Mouse (Mus musculus) cerebral cortex, adult 2 months (tissue): ENCODE results near the gene Tnfaip1.

ENCODE experiments used
- WGBS: fragments of 180-500 bp; shearing (Covaris S2); methylation state at CpG from one replicate; pipeline ENCODE4 v1.1.7; 2018; 5-methylcytosine and 5-hydroxymethylcytosine counted together

The Tnfaip1 gene

GRCm38 (mm10) chr11:78540358-78540757 is 4.2 kb upstream of the Tnfaip1 start:
- WGBS, result 83% methylated on average over 3 of the region's 3 CpGs

DNA sequence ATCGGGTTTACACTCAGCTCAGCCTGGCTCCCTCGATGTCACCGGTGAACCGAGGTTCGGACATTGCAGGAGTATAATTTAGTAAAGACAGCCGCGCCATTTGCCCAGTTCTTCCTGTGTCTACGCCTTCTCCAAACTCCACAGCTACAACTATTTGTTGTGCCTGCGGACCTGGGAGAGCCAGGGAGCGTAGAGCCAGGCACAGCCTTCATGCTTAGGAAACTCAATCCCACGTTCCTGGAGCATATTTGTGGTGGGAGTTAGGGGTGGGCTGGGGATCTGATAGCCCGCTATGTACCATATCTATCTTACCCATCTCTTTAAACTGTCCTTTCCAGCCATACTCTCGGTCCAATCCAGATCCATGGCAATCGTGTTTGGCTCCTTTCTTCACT is 555 bp upstream of the Tnfaip1 start:
- 1% methylated on average over 14 of the region's 14 CpGs for WGBS

DNA sequence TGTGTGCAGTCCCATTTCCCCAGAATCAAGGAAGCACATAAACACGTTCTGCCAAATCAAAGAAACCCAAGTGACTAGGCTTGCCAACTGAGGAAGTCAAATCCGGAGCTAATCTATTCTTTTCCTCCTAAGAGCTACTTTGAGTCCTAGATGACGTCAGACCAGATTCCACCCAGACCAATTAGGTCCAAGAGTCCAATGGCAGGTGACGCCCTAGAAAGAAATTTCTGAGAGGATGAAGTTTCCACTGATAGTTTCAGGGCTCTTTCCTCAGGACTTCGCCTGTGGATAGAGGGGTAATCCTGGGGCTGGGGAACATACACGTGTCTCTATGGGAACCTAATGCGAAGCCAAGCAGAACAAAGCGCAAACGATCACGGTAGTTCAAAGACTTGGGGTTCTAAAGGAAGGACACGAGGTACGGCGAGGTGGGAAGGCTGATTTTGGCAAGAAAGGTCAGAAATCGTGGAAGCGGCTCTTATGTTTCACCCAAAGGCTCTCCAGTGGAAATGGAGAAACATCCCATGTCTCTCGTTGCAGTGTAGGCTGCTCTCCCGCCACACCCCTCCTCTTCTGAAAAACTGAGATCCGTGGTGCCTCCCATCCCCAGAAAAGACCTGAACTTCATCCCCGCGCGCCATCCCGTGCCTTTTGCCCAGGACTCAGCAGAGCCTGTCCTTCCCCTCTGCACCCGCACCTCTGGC is 604 bp downstream of the Tnfaip1 start:
- under 1% methylated on average over 23 of the region's 23 CpGs for WGBS

DNA sequence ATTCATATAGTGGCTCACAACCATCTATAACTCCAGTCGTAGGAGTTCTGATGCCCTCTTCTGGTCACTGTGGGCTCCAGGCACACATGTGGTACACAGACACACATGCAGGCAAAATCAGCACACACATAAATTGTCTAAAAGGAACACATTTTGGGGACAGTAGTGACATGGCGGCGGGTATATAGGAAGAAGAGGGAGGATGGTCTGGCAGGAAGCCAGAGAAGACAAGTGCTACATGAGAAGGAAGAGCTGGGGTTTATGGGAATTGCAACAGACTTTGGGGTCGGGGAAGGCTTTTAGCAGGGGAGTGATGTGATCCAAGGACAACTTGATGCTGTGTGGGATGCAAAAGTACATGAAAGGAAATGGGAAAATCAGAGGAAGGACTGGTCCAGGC is 1.6 kb downstream of the Tnfaip1 start:
- 70% methylated on average over 4 of the region's 4 CpGs for WGBS

- WGBS, result 83% methylated on average over 10 of the region's 10 CpGs
These were observed 4.6 kb downstream of the Tnfaip1 start for GRCm38 (mm10) chr11:78531515-78531914.

DNA sequence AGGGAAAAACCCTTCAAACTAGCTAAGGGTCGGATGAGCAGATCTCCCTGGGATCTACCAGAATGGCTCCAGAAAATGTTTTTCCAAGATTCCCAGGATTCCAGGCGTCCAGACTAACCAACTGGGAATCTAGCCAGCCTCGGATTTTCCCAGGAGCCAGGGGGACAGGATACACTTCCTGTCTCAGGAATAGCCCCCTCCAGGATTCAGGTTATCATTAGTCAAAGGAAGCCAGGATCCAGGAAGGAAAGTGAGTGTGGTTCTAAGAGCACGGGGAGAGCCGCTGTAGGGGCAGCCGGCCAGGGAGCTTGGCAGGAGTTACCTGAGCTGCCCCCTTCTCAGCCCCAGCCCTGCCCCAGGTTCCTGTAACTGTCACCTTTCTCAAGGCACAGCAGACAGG is 5.1 kb downstream of the Tnfaip1 start:
- WGBS, result 63% methylated on average over 6 of the region's 6 CpGs

DNA sequence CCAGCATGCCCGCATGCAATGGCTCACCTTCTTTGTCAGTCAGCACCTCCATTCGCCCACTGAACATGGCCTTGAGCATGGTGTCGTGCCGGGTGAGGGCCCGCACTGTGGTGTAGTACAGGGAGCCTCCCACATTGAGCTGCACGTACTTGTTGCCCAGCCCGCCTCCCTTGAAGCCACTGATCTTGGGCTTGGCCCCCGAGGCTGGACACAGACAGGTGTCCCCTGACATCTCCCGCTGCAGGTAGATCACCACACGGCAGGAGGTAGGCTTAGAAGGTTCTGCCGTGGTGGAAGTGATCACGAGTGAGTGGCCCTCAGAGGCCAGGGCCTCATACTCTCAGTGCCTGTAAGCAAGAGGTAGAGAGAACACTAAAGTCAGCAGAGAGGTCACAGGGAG is 6.1 kb downstream of the Tnfaip1 start:
- 87% methylated on average over 12 of the region's 12 CpGs for WGBS

GRCm38 (mm10) chr11:78528714-78529113 is 7.4 kb downstream of the Tnfaip1 start:
- 85% methylated on average over 9 of the region's 9 CpGs for WGBS

GRCm38 (mm10) chr11:78524838-78525237 is 11.3 kb downstream of the Tnfaip1 start:
- 32% methylated on average over 2 of the region's 2 CpGs for WGBS

- whole genome bisulfite sequencing, result 65% methylated on average over 9 of the region's 9 CpGs
These were observed 12.7 kb downstream of the Tnfaip1 start for GRCm38 (mm10) chr11:78523241-78523955.

DNA sequence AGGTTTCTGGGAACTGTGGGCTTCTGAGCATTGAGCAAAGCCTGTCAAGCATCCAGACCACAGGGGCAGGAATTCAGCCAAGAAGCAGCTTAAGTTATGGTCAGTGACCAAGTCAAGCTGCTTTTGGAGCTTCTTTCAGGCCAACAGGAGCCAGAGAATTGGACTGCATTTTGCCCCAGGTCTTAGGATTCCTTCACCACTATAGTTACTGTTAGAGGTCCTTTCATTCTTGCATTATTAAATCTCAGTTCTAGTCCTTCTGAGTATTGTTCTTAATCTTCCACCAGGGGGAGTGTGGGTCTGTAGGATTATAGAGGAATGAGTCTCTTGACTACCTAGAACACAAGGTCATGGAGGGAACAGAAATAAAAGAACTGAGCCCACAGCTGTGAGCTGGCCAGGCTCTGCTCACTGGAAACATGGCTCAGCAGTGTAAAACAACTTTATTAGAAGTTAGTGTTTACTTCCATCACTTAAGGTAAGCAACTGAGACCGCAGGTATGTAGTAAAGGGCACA is 13.6 kb downstream of the Tnfaip1 start:
- WGBS, result 89% methylated on average over 1 of the region's 1 CpGs

DNA sequence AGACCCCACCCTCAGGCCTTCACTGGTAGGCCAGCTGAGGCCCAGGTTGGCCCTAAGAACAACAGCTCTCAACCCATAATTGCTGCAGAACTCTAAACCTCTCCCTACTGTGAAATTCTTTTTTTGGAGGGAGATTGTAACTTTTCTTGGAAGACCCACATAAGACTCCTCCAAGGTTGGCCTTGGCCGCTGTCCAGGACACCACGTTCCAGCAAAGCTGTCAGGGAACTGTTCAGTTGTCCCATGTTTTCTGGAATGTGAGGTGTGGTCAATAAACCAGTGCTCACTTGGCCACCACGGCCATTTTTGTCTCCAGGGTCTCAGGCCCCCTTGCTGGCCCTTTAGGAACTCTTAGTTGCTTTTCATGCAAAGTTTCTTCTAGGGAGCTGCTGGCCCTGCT is 14.3 kb downstream of the Tnfaip1 start:
- WGBS, result 67% methylated on average over 3 of the region's 3 CpGs

DNA sequence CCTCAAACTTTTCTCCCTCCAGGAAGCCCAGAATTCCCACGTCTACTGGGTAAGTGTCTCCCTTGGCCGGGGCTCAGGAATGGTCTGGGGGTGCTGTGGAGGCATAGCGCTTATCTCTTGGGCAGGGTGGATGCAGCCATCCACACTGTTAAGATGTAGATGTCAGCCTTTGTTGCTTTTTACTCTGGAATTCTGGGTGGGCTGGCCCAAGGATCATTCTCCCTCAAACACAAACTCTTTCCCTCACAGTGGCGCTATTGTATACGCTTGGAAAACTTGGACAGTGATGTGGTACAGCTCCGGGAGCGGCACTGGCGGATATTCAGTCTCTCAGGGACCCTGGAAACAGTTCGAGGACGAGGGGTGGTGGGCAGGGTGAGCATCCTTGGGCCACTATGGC is 17.2 kb downstream of the Tnfaip1 start:
- WGBS, result 71% methylated on average over 10 of the region's 10 CpGs

GRCm38 (mm10) chr11:78515549-78516325 is 20.4 kb downstream of the Tnfaip1 start:
- WGBS, result 65% methylated on average over 2 of the region's 2 CpGs

- 42% methylated on average over 3 of the region's 3 CpGs for WGBS
These were observed 22.9 kb downstream of the Tnfaip1 start for GRCm38 (mm10) chr11:78513106-78513790.

- WGBS, result under 1% methylated on average over 66 of the region's 67 CpGs
These were observed 23.8 kb downstream of the Tnfaip1 start, which contains the start of the genes Tmem199 and Poldip2 for GRCm38 (mm10) chr11:78512025-78512957. Gene Tmem199 (minus strand): TSS chr11:78512172. Gene Poldip2 (plus strand): TSS chr11:78512193.

- WGBS, result 82% methylated on average over 5 of the region's 5 CpGs
These were observed 27.0 kb downstream of the Tnfaip1 start for GRCm38 (mm10) chr11:78509148-78509547.

DNA sequence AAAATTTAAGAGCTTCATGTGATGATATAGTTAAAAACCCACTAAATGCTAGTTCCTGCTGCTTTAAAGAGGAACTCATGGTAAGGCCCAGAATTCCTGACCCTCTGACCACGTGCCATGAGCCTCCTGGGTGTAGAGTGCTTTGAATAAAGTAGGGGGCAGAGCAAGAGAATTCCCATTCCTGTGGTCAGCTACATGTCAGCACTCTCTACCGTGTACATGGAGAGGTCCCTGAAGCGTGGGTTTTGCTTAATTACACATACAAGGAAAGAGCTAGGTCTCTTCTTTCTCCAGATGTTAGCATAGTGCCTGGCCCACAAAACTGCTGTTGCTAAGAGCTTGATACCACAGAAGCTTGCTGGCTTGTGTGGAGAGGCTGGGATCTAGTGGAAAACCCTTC is 30.7 kb downstream of the Tnfaip1 start:
- WGBS, result 84% methylated on average over 3 of the region's 3 CpGs

DNA sequence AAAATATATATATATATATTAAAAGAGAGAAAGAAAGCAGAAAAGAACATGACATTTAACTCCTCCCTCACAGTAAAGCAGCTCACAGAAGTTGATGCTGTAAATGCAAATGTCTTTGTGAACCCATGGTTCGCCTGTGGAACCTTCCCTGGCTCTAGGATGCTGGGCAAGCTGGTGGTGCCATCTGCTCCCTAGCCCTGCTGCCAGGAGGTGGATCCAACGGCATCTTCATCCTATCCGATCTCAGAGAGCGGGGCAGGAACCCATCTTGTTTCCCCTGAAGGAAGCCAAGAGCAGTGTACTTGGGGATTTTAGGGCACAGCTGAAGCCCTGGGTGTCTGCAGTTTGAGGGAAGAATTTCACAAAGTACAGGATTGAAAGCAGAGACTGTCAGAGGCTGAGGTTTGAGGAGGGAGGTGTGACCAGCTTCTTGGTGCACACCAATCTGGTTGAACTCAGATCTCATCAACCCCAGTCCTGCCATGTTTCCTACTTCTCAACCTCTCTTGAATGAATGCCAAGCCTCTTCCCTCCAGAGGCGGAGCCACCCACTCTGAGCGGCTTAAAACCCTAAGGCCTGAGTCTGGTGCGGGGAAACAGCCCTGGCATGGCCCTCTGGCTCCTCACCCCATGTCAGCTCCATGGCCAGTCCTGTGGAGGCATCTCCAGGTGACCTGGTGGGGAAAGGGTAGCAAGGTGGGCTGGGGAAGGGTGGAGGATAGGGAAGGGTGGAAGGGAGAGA is 33.1 kb downstream of the Tnfaip1 start, which contains the start of gene Sebox:
Gene Sebox, plus strand, starts transcription at position 539 of the 742 bp plus-strand sequence.
- 46% methylated on average over 7 of the region's 7 CpGs for WGBS

DNA sequence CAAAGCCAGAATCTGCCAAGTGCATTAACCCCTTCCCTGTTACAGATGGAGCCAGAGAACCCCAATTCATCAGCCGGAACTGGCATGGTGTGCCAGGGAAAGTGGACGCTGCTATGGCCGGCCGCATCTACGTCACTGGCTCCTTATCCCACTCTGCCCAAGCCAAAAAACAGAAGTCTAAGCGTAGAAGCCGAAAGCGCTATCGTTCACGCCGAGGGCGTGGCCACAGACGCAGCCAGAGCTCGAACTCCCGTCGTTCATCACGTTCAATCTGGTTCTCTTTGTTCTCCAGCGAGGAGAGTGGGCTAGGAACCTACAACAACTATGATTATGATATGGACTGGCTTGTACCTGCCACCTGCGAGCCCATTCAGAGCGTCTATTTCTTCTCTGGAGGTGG is 34.6 kb downstream of the Tnfaip1 start:
- 82% methylated on average over 20 of the region's 20 CpGs for WGBS
